ENCODE assay signal across 22 mouse cellular contexts in the genomic region with DNA sequence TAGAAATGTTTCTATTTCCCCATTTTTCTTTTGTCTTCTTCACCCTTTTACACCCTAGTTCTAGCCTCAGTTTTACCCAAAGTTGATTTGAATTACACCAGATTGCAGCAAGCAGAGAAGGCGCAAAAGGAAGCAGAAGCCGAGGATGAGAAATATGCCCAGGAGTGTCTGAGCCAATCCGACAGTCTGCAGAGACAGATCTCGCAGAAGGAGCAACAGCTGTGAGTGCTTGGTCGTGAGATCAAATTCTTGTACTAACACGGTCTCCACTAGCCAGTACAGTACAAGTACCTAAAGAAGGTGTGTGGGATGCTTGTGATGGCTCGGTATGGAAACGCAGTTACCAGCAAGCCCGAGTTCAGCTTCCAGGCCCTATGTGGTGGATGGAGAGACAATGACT. TPM values are rescaled to one million over a fixed set of nuclear protein-coding genes. Genes with fewer than 3 reads are reported as not detected.
"Had no signal": no experiment of that assay in that cellular context is flagged by ENCODE, and none has a peak within 500 bp of the region (broad histone marks: within the 10 kb centered on the region; RNA-seq: fewer than 3 reads in every experiment).

No protein-coding gene starts in this region.

- H3K4me2 ChIP-seq: limb, embryonic 13.5 days; liver, embryonic 12.5 days; liver, embryonic 15.5 days; lung, embryonic 15.5 days had no signal

- DNase-seq: kidney, adult 18-20 months; kidney, adult 9 months; kidney, postnatal 25 days; liver; lung, adult 18-20 months; lung, postnatal 10 days; lung, postnatal 36 days; midbrain, embryonic 14.5 days; right cerebral cortex, postnatal 14 days; right cerebral cortex, postnatal 4 days; thymus, adult 2 months; thymus, postnatal 14 days; thymus, postnatal 4 days had no signal

- H3K4me3 ChIP-seq: limb, embryonic 10.5 days; limb, embryonic 13.5 days; liver, embryonic 12.5 days; liver, embryonic 15.5 days; lung, embryonic 15.5 days; megakaryocyte, embryonic 14.5 days; midbrain, embryonic 10.5 days had no signal

- H3K9me3 ChIP-seq: limb, embryonic 10.5 days; limb, embryonic 13.5 days; liver, embryonic 12.5 days; liver, embryonic 15.5 days; lung, embryonic 15.5 days; megakaryocyte, embryonic 14.5 days; midbrain, embryonic 10.5 days had no signal

- H3K27me3 ChIP-seq: limb, embryonic 13.5 days; liver, embryonic 12.5 days; liver, embryonic 15.5 days; lung, embryonic 15.5 days; megakaryocyte, embryonic 14.5 days had no signal

- ATAC-seq: liver, embryonic 12.5 days had no signal

- H3K9ac ChIP-seq: limb, embryonic 13.5 days; liver, embryonic 12.5 days; liver, embryonic 15.5 days; lung, embryonic 15.5 days had no signal

- H3K27ac ChIP-seq: limb, embryonic 10.5 days; limb, embryonic 13.5 days; liver, embryonic 12.5 days; liver, embryonic 15.5 days; lung, embryonic 15.5 days; midbrain, embryonic 10.5 days; stomach, postnatal 0 days had no signal

- H3K4me1 ChIP-seq: limb, embryonic 10.5 days; limb, embryonic 13.5 days; midbrain, embryonic 10.5 days had no signal

RNA-seq across cellular contexts. Expression of a gene that starts 19.6 kb away (rescaled TPM):
- total RNA-seq: midbrain, postnatal 0 days had no signal

RNA-seq across cellular contexts. Expression of a gene that starts 55.4 kb away (rescaled TPM):
- total RNA-seq: midbrain, postnatal 0 days had no signal
